8 mouse cellular contexts compared by ENCODE assay signal in the genomic region with DNA sequence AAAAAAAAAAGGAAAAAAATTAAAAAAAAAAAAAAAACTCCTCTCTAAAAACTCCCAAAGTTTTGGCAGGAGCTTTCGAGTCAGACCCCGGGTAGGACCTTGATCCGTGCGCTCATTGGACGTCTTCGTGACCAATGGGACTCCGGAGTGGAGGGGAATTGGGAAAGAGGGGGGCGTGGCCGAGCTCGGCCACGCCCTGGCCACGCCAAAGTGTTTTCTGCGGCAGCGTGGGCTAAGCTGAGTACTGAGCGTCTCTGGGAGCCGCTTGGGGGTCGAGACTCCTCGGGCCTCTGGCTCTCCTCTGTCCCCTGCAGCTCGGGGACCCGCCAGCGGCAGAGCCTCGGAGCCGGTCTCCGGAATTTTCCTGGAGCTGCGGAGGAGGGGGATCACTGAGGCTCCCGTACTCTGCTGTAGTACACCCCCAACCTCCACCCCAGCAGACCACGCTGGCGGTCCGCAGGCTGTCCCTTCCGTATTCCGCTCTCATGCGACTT. TPM values are rescaled to one million over a fixed set of nuclear protein-coding genes. Genes with fewer than 3 reads are reported as not detected.
DNase-seq lines count a peak whose midpoint lies in the region; ATAC-seq and TF ChIP-seq lines count a peak whose summit lies in the region.

TSS of gene Hlx (minus strand) at position 64 of the 494 bp plus-strand sequence.

- peak within 1 kb of the TSS; percentile 63 for H3K4me2 ChIP-seq in hindbrain, embryonic 13.5 days
- H3K4me2 ChIP-seq in liver, embryonic 11.5 days = peak within 1 kb of the TSS; percentile 98

- under 1% methylated on average over 32 of the region's 32 CpGs for WGBS in hindbrain, embryonic 13.5 days
- WGBS in liver, embryonic 11.5 days = under 1% methylated on average over 32 of the region's 32 CpGs

- no peaks in the 10 kb centered on the region for H3K9me3 ChIP-seq in hindbrain, embryonic 13.5 days
- no peaks in the 10 kb centered on the region for H3K9me3 ChIP-seq in liver, embryonic 11.5 days (ENCODE audit: control insufficient read depth, low read length)

- TF ChIP-seq CTCF in brain, embryonic 14.5 days (IDR thresholded peaks at IDR 0.05; ENCODE audit: borderline replicate concordance, extremely low read depth, insufficient read depth, insufficient read length) = no peak

- TF ChIP-seq POLR2A in brain, embryonic 14.5 days (IDR thresholded peaks at IDR 0.05; ENCODE audit: borderline replicate concordance, extremely low read depth, insufficient read depth, insufficient read length, poor library complexity, severe bottlenecking) = no peak

- peaks cover 95% of the 10 kb centered on the region for H3K27me3 ChIP-seq in hindbrain, embryonic 13.5 days
- H3K27me3 ChIP-seq in liver, embryonic 11.5 days (replicated peaks; ENCODE audit: control insufficient read depth, insufficient read depth, low read length) = peaks cover 85% of the 10 kb centered on the region

- no peaks in the 10 kb centered on the region for H3K36me3 ChIP-seq in hindbrain, embryonic 13.5 days
- no peaks in the 10 kb centered on the region for H3K36me3 ChIP-seq in liver, embryonic 11.5 days (ENCODE audit: control insufficient read depth, insufficient read depth, low read length)

- ATAC-seq in hindbrain, embryonic 13.5 days (ENCODE audit: low FRiP score) = peak; percentile 78
- ATAC-seq in liver, embryonic 11.5 days (replicated peaks; ENCODE audit: low FRiP score) = peak; percentile 92
- peak; percentile 43; the same call in 1 of the 2 replicates for ATAC-seq in monocyte, adult 5-6 weeks (replicated peaks; ENCODE audit: insufficient number of reproducible peaks, low FRiP score, low TSS enrichment, poor library complexity, severe bottlenecking)

- peak within 1 kb of the TSS; percentile 63 for H3K9ac ChIP-seq in hindbrain, embryonic 13.5 days
- H3K9ac ChIP-seq in liver, embryonic 11.5 days (ENCODE audit: low read depth, low read length) = peak within 1 kb of the TSS; percentile 85

- DNase-seq in Muller cell, postnatal 12 days (ENCODE audit: inconsistent ontology term) = peak; percentile 91
- DNase-seq in brain, embryonic 14.5 days (ENCODE audit: low read depth) = peak; percentile 92
- peak; percentile 92 for DNase-seq in forelimb bud, embryonic 11.5 days (ENCODE audit: low read depth, low spot score)
- peak; percentile 86 for DNase-seq in liver, embryonic 11.5 days (ENCODE audit: low spot score)
- DNase-seq in thymus, postnatal 0 days (ENCODE audit: low spot score) = peak; percentile 62
- no peak for DNase-seq in layer of hippocampus, adult 18-20 months (ENCODE audit: low spot score in 2 of 2)

- peaks cover 22% of the 10 kb centered on the region for H3K4me1 ChIP-seq in hindbrain, embryonic 13.5 days (replicated peaks)
- H3K4me1 ChIP-seq in liver, embryonic 11.5 days (replicated peaks; ENCODE audit: control insufficient read depth, insufficient read depth, low read length) = peaks cover 15% of the 10 kb centered on the region

- H3K4me3 ChIP-seq in hindbrain, embryonic 13.5 days = peak within 1 kb of the TSS; percentile 41
- H3K4me3 ChIP-seq in liver, embryonic 11.5 days (ENCODE audit: low read depth, low read length) = peak within 1 kb of the TSS; percentile 81

- H3K27ac ChIP-seq in hindbrain, embryonic 13.5 days = peak within 1 kb of the TSS; percentile 15
- H3K27ac ChIP-seq in liver, embryonic 11.5 days (ENCODE audit: low read depth, low read length) = peak within 1 kb of the TSS; percentile 96

RNA-seq across cellular contexts. Expression of gene Hlx, which starts in this region (rescaled TPM):
- 0.92 and 2.0 TPM in 2 replicates for polyA plus RNA-seq in brain, embryonic 14.5 days (2012; rRNA removed)
- 1.2 and 2.9 TPM in 2 replicates for polyA plus RNA-seq in hindbrain, embryonic 13.5 days (2015; fragmentation: Nextera tagmentation; extraction: Ambion mirVana)
- polyA plus RNA-seq in liver, embryonic 11.5 days (2014; fragmentation: Nextera tagmentation; extraction: Ambion mirVana) = 42.3 and 46.9 TPM in 2 replicates
- total RNA-seq in monocyte, adult 5-6 weeks (2017) = 5.3 to 9.2 TPM (median 5.4 TPM) in 3 replicates
- 5.4 and 5.8 TPM in 2 replicates for polyA plus RNA-seq in thymus, postnatal 0 days (2015; fragmentation: Nextera tagmentation; extraction: Ambion mirVana)
- total RNA-seq in layer of hippocampus, adult 18-20 months (2021) = 1 to 10 TPM in 1 of 2 experiments, under 1 TPM in 1; 0.61 to 1.1 TPM

Comparison
In these comparisons a context has a peak if more than half of its experiments do, and no peak if none do; other contexts are left out.
1. DNase-seq: peak in Muller cell, postnatal 12 days (single experiment), brain, embryonic 14.5 days (single experiment), forelimb bud, embryonic 11.5 days (single experiment), liver, embryonic 11.5 days (single experiment) and thymus, postnatal 0 days (single experiment); none in layer of hippocampus, adult 18-20 months (0 of 2).
2. Peak in every context shown above with its lines, with median percentiles within 50 percentile points of each other: ATAC-seq.